Comparison of ENCODE assay signal across 31 mouse cellular contexts in the genomic region with DNA sequence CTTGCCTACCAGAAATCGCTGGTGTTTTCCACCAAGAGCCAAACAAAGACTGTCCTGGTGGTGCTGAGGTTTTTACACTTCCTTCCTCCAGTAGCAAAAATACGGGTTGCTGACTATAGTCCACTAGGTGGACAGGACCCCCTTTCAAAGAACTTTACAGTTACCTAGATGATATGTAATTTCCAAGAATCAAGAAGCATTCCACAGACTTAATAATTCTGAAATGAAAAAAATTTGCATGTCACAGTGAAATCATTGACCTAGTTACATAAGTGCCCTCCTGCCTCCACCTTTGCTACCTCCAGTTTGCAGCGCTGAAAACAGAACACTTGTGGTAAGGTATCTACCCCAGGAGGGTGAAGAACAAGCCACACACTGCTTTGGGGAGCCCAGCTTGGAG. TPM values are rescaled to one million over a fixed set of nuclear protein-coding genes. Genes with fewer than 3 reads are reported as not detected.
DNase-seq lines count a peak whose midpoint lies in the region; TF ChIP-seq lines count a peak whose summit lies in the region.
"Had no signal": no experiment of that assay in that cellular context is flagged by ENCODE, and none has a peak within 500 bp of the region (broad histone marks: within the 10 kb centered on the region; RNA-seq: fewer than 3 reads in every experiment).

TSS of gene Ccr6 (plus strand) at position 301 of the 400 bp plus-strand sequence.

- H3K27ac ChIP-seq in thymus, adult 2 months (ENCODE audit: control insufficient read depth, insufficient read depth, low read length), result no peak within 1 kb of the TSS
- H3K27ac ChIP-seq: embryonic facial prominence, embryonic 10.5 days; embryonic facial prominence, embryonic 13.5 days; forebrain, embryonic 13.5 days; hindbrain, embryonic 12.5 days; hindbrain, embryonic 15.5 days had no signal

- no peak for DNase-seq in thymus, adult 2 months
- no peak for DNase-seq in thymus, postnatal 14 days
- peak; percentile 33 for DNase-seq in induced T-regulatory cell, adult 2 months (ENCODE audit: low read depth)
- peak; percentile 36 for DNase-seq in splenic B cell, adult 2 months (ENCODE audit: low read depth, low spot score)
- DNase-seq in right cerebral cortex, postnatal 10 days (ENCODE audit: low spot score in 2 of 2), result no peak
- no peak for DNase-seq in gastrocnemius, adult 18-20 months (ENCODE audit: low spot score)
- DNase-seq: adrenal gland, adult 2 months; adrenal gland, postnatal 14 days; cerebellum, adult 11-12 months; cerebellum, adult 8-10 months; cerebellum, postnatal 10 days; cerebellum, postnatal 36 days; embryo, embryonic 11 days; gastrocnemius, adult 2 months; gastrocnemius, postnatal 14 days; heart, adult 11 months had no signal

- H3K4me3 ChIP-seq in thymus, adult 2 months (ENCODE audit: control insufficient read depth, insufficient read depth, low read length), result no peak within 1 kb of the TSS
- H3K4me3 ChIP-seq: embryonic facial prominence, embryonic 10.5 days; embryonic facial prominence, embryonic 13.5 days; erythroblast, embryonic 14.5 days; forebrain, embryonic 13.5 days; gastrocnemius, adult 2 months; hindbrain, embryonic 12.5 days; hindbrain, embryonic 15.5 days had no signal

- H3K36me3 ChIP-seq in thymus, adult 2 months (ENCODE audit: control insufficient read depth, insufficient read depth, low read length), result no peaks in the 10 kb centered on the region
- no peaks in the 10 kb centered on the region for H3K36me3 ChIP-seq in splenic B cell, adult 2 months (ENCODE audit: control insufficient read depth, insufficient read depth, low read length, poor library complexity, severe bottlenecking)
- H3K36me3 ChIP-seq: embryonic facial prominence, embryonic 10.5 days; embryonic facial prominence, embryonic 13.5 days; hindbrain, embryonic 12.5 days; hindbrain, embryonic 15.5 days had no signal

- WGBS in thymus, adult 2 months, result 10% methylated on average over 3 of the region's 3 CpGs

- H3K4me1 ChIP-seq in thymus, adult 2 months (replicated peaks; ENCODE audit: control insufficient read depth, insufficient read depth, low read length), result peaks cover 8% of the 10 kb centered on the region; the same call in 1 of the 2 replicates
- H3K4me1 ChIP-seq: embryonic facial prominence, embryonic 10.5 days; embryonic facial prominence, embryonic 13.5 days; forebrain, embryonic 13.5 days; hindbrain, embryonic 12.5 days; hindbrain, embryonic 15.5 days had no signal

- TF ChIP-seq POLR2A in thymus, adult 2 months (IDR thresholded peaks at IDR 0.05; ENCODE audit: control insufficient read depth, extremely low read depth, insufficient read depth, low read length, poor library complexity), result no peak

- TF ChIP-seq CTCF in thymus, adult 2 months (IDR thresholded peaks at IDR 0.05; ENCODE audit: borderline replicate concordance, control insufficient read depth, extremely low read depth, insufficient read depth, low read length, poor library complexity), result no peak

- H3K27me3 ChIP-seq in thymus, adult 2 months (ENCODE audit: control insufficient read depth, insufficient read depth, low read length), result no peaks in the 10 kb centered on the region
- H3K27me3 ChIP-seq in splenic B cell, adult 2 months (ENCODE audit: control insufficient read depth, insufficient read depth, low read length, poor library complexity, severe bottlenecking), result no peaks in the 10 kb centered on the region
- H3K27me3 ChIP-seq: embryonic facial prominence, embryonic 13.5 days; hindbrain, embryonic 12.5 days; hindbrain, embryonic 15.5 days had no signal

RNA-seq across cellular contexts. Expression of gene Ccr6, which starts in this region (rescaled TPM):
- 12.1 and 13.6 TPM in 2 replicates for polyA plus RNA-seq in thymus, adult 2 months (2012; rRNA removed)
- total RNA-seq in gastrocnemius, adult 18-20 months (2021), result not detected
- total RNA-seq: adrenal gland, adult 2 months; adrenal gland, postnatal 14 days; adrenal gland, postnatal 4 days; gastrocnemius, adult 2 months; gastrocnemius, postnatal 14 days; gastrocnemius, postnatal 4 days; heart, postnatal 25 days; hematopoietic stem cell, adult 5-6 weeks had no signal
- polyA plus RNA-seq: C2C12; embryonic facial prominence, embryonic 10.5 days; embryonic facial prominence, embryonic 13.5 days; erythroblast, embryonic 14.5 days; forebrain, embryonic 13.5 days; forebrain, embryonic 16.5 days; heart, embryonic 11.5 days; heart, embryonic 14.5 days; heart, postnatal 0 days; hindbrain, embryonic 12.5 days; hindbrain, embryonic 15.5 days had no signal

Comparison
In these comparisons a context has a peak if more than half of its experiments do, and no peak if none do; other contexts are left out.
1. DNase-seq: peak in induced T-regulatory cell, adult 2 months (single experiment) and splenic B cell, adult 2 months (single experiment); none in thymus, adult 2 months (single experiment), thymus, postnatal 14 days (single experiment), right cerebral cortex, postnatal 10 days (0 of 2) and gastrocnemius, adult 18-20 months (single experiment).